Mouse (Mus musculus) kidney, adult 8-10 months (tissue): ENCODE data around the gene Tssc4.

Experiments
- DNase-seq, 2 experiments: peaks; one replicate each; pipeline ENCODE4 v3.0.0; 2022

The Tssc4 gene

DNA sequence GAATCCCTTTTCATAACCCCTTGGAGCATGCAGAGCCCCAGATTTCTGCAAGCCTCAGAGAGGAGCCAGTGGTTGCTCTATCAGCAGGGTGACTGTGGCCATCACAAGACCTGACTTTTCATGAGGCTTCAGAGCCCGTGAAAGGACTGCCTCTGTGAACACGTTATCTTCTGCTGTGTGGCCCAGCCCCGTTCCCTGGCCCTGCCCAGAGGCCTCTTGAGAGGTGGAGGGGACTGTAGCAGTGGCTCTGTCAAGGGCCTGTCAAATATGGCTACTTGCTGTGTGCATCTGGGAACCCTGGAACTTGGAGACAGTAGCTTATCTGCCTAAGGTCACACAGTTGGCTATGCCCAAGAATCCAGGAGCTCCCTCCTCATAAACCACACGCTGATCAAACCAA lies 42.7 kb downstream of the Tssc4 start:
- no peak for DNase-seq

DNA sequence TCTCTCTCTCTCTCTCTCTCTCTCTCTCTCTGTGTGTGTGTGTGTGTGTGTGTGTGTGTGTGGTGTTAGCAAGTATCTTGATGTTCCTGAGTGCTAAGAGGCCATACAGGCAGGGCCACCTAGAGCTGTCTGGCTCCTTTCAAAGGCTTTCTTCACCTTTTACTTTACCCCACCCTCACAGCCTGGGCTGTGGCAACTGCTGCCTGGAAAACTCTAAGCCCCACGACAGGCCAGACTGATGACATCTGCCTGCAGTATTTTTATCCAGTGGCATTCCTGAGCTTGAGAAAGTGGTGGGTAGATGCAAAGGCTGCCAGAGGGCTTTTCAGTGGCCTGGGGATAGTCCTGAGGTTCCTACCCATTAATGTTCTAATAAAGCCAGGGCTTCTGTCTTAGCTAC lies 43.3 kb downstream of the Tssc4 start:
- DNase-seq: no peak

DNA sequence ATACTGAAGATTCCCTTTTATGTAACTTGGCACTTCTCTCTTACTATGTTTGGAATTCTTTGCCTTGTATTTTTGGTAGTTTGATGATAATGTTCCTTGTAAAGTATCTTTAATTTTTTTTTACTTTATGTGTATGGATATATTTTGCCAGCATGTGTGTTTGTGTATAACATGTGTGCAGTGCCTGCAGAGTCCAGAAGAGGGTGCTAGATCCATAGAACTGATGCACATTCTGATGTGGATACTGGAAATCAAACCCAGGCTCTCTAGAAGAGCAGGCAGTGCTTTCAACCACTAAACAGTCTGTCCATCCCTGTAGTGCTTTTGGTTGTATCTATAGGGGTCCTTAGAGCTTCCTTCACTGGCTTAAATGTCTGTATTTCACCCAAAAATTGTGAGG lies 45.7 kb downstream of the Tssc4 start:
- no peak for DNase-seq

DNA sequence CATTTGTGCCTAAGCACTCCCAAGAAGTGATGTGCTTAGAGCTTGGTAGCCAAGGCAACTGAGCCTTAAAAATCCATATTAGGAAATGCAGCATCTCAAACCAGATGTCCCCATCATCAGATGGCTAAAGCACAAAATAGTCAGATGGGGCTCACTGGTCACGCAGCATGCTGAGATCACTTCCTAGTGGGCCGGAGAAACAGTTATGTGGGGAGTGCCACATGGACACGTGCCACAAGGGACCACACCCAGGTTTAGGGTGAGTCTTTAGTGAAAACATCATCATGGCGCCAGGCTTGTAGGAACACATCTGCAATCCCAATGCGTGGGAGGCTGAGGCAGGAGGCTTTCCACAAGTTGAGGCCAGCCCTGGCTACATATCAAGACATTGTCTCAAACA lies 47.5 kb downstream of the Tssc4 start:
- DNase-seq: no peak

DNA sequence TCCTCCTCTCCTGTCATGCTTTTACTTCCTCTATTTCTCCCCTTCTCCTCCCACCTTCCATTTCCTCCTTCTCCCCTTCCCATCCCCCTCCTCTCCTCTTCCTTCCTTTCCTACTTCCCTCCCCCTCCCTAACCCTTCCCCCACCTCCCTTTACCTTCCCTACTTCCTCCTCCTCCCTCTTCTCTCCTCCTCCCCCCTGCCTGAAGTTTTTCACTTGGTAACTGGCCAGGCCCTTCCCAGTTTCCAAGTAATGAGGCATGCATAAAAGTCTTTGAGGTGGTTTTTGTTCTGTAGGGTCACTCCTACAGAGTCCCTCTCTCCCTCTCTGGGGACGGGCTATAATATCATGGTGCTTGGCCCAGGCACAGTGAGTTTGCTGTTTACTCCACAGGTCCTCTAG lies 50.4 kb downstream of the Tssc4 start:
- DNase-seq: peak; percentile 43 to 61

DNA sequence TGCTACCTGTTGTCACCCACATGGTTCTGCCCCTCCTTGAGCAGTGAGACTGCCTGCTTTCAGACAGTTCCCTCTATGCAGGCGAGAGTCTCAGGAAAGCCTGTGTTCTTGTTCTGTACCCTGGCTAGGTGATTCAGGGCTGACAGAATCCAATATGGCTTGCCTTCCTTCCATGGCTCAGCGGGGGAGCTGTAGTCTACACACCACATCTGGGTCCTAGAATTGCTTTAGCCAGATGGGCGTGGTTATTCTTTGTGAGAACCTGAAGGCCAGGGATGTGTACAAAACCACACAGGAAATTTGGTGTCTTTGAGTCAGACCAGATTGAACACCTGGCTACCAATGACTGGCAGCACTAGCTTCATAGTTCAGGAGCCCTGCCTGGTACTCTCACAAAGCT lies 50.8 kb downstream of the Tssc4 start:
- DNase-seq: no peak
